Mouse (Mus musculus) intestine, embryonic 15.5 days (tissue): ENCODE data around the gene Tamm41. TPM values are rescaled to one million over a fixed set of nuclear protein-coding genes. Genes with fewer than 3 reads are reported as not detected.

Experiments
- ATAC-seq: fragments of 200-750 bp; cut with Nextera tagmentation; 2 replicates; pipeline ENCODE4 v1.8.0; 2017; ENCODE audit warnings: moderate TSS enrichment, moderate library complexity
- H3K27ac ChIP-seq: fragments of 300-500 bp; sonication (generic); 2 replicates; pipeline ENCODE4 v1.5.1; 2015; ENCODE audit warnings: mild to moderate bottlenecking, inconsistent platforms
- H3K27me3 ChIP-seq: fragments of 300-500 bp; sonication (generic); replicated peaks from 2 replicates; pipeline ENCODE4 v1.6.1; 2015; ENCODE audit warnings: inconsistent platforms
- H3K36me3 ChIP-seq: fragments of 300-500 bp; sonication (generic); 2 replicates; pipeline ENCODE4 v1.6.1; 2015; ENCODE audit warnings: inconsistent platforms
- H3K4me1 ChIP-seq: fragments of 300-500 bp; sonication (generic); replicated peaks from 2 replicates; pipeline ENCODE4 v1.6.1; 2015; ENCODE audit warnings: inconsistent platforms
- H3K4me2 ChIP-seq: fragments of 300-500 bp; sonication (generic); replicated peaks from 2 replicates; pipeline ENCODE4 v1.6.1; 2015; ENCODE audit warnings: mild to moderate bottlenecking, inconsistent platforms
- H3K4me3 ChIP-seq: fragments of 300-500 bp; sonication (generic); replicated peaks from 2 replicates; pipeline ENCODE4 v1.5.1; 2015; ENCODE audit warnings: inconsistent platforms
- H3K9ac ChIP-seq: fragments of 300-500 bp; sonication (generic); 2 replicates; pipeline ENCODE4 v1.6.1; 2015; ENCODE audit warnings: inconsistent platforms
- H3K9me3 ChIP-seq: fragments of 300-500 bp; sonication (generic); 2 replicates; pipeline ENCODE4 v1.6.1; 2016; ENCODE audit warnings: inconsistent platforms
- WGBS: fragments of 180-500 bp; shearing (Covaris S2); methylation state at CpG from one replicate; pipeline ENCODE4 v1.1.7; 2015; 5-methylcytosine and 5-hydroxymethylcytosine counted together
- polyA plus RNA-seq: library from polyadenylated mRNA; unstranded; fragments of >200 nt; fragmentation: Nextera tagmentation; extraction: Ambion mirVana; gene quantifications from 2 replicates; pipeline ENCODE4 v1.2.1, GENCODE M21; 2015

The Tamm41 gene
- polyA plus RNA-seq, 1 experiment from 2014 or later: 60.1 TPM

DNA sequence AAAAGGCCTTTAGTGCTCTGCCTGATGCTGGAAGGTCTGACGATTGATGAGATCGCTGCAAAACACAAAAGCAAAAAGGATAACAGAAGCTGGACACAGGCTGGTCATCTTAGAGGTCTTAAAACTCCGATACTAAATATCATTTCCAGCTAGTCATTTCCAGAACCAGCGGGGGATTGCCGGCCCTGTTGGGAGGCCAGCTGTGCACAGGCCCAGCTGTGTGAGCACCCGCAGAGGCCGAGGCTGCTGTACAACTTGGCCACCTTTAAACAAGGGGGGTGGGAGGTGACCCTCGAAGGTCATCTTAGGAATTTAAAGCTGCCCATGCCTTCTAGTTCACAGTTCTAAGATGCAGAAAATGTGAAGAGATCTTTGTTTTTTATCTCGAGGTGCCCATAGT is 26.9 kb downstream of the Tamm41 start:
- Histone ChIP-seq H3K4me2 (no peak overlapping the region), H3K9ac (no peak overlapping the region), H3K27ac (no peak overlapping the region), H3K9me3 (no peaks in the 10 kb centered on the region), H3K36me3 (peaks cover 24% of the 10 kb centered on the region), H3K4me3 (no peak overlapping the region), H3K27me3 (no peaks in the 10 kb centered on the region), H3K4me1 (peaks cover 4% of the 10 kb centered on the region; the same call in 1 of the 2 replicates)
- 74% methylated on average over 9 of the region's 9 CpGs for WGBS
- ATAC-seq: no peak

- Histone ChIP-seq H3K9ac (no peak overlapping the region), H3K4me3 (no peak overlapping the region), H3K36me3 (peaks cover 20% of the 10 kb centered on the region), H3K27ac (no peak overlapping the region), H3K9me3 (no peaks in the 10 kb centered on the region), H3K27me3 (no peaks in the 10 kb centered on the region), H3K4me2 (no peak overlapping the region), H3K4me1 (peaks cover 4% of the 10 kb centered on the region; the same call in 1 of the 2 replicates)
- no peak for ATAC-seq
- WGBS: 88% methylated on average over 9 of the region's 9 CpGs
These were observed 27.4 kb downstream of the Tamm41 start for GRCm38 (mm10) chr6:115010304-115010703.

DNA sequence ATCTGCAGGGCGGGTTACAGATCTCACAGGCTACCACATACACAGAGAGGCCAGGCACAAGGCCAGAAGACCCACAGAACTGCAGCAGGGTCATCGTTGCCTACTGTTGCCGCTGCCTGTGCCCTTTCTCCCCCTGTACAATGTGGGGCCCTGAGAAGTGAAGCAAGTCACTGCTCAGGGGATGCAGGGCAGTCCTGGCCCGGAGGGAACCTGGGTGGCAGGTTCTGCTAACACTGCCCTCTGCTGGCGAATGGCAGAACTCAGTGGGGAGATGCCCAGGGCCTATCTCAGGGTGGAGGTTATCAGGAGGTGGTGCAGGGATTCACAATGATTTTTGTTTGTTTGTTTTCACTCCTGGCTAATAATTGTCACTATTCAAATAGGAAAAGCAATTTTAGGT is 29.9 kb downstream of the Tamm41 start:
- no peak overlapping the region for H3K4me3 ChIP-seq
- peak; percentile 75 for ATAC-seq
- peaks cover 4% of the 10 kb centered on the region; the same call in 1 of the 2 replicates for H3K4me1 ChIP-seq
- peaks cover 14% of the 10 kb centered on the region for H3K36me3 ChIP-seq
- 32% methylated on average over 5 of the region's 5 CpGs for WGBS
- no peaks in the 10 kb centered on the region for H3K9me3 ChIP-seq
- no peaks in the 10 kb centered on the region for H3K27me3 ChIP-seq
- H3K9ac ChIP-seq: no peak overlapping the region
- H3K4me2 ChIP-seq: no peak overlapping the region
- no peak overlapping the region for H3K27ac ChIP-seq

DNA sequence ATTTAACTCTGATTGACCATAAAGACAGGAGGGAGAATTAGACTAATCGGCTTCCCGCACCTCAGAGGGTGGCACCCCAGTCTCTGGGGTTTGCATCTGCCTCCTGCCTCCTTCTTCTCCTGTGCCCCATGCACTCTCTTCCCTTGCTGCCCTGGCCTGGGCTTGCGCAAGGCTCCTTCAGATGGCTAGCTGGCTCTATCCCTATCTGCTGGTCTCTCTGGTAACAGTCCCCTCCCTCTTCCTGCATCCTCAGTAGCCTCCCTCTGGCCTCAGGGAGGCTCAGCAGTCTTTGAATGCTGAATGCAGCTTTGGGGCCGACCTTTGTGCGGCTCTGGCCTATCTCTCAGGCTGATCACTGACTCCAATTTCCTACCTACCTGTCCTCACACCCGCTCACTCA is 30.7 kb downstream of the Tamm41 start:
- Histone ChIP-seq H3K4me1 (peaks cover 4% of the 10 kb centered on the region; the same call in 1 of the 2 replicates), H3K4me3 (no peak overlapping the region), H3K27ac (no peak overlapping the region), H3K27me3 (no peaks in the 10 kb centered on the region), H3K36me3 (peaks cover 12% of the 10 kb centered on the region), H3K9ac (no peak overlapping the region), H3K9me3 (no peaks in the 10 kb centered on the region), H3K4me2 (no peak overlapping the region)
- peak; percentile 77 for ATAC-seq
- WGBS: 63% methylated on average over 6 of the region's 6 CpGs

DNA sequence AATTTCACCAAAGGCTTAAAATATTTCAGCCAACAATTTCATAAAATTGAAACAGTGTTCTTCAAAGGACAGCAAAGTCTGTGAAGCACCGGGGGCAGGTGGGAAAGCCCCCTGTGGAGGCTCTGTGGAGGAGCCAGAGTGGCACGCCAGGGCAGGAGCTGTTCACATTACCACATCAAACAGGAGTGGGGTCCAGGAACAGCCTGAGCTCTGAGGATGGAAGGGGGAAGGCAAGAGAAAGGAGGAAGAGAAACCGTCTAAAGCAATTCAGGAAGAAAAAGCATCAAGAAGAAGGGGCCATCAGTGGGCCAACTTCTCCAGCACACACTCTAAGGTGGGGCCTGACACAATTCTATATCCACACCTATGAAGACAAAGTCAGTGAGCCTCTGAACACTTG is 31.6 kb downstream of the Tamm41 start:
- no peak for ATAC-seq
- 0 out of 2 replicates have a peak, but pooled peaks cover 4% of the 10 kb centered on the region for H3K36me3 ChIP-seq
- H3K4me2 ChIP-seq: no peak overlapping the region
- H3K9me3 ChIP-seq: no peaks in the 10 kb centered on the region
- H3K9ac ChIP-seq: no peak overlapping the region
- peaks cover 4% of the 10 kb centered on the region; the same call in 1 of the 2 replicates for H3K4me1 ChIP-seq
- WGBS: 72% methylated on average over 3 of the region's 3 CpGs
- no peaks in the 10 kb centered on the region for H3K27me3 ChIP-seq
- H3K4me3 ChIP-seq: no peak overlapping the region
- no peak overlapping the region for H3K27ac ChIP-seq

GRCm38 (mm10) chr6:115005351-115005890 is 32.3 kb downstream of the Tamm41 start:
- Histone ChIP-seq H3K27me3 (no peaks in the 10 kb centered on the region), H3K9ac (no peak overlapping the region), H3K4me1 (peaks cover 4% of the 10 kb centered on the region; the same call in 1 of the 2 replicates), H3K36me3 (0 out of 2 replicates have a peak, but pooled peaks cover 3% of the 10 kb centered on the region), H3K27ac (no peak overlapping the region), H3K4me2 (no peak overlapping the region), H3K9me3 (no peaks in the 10 kb centered on the region), H3K4me3 (no peak overlapping the region)
- no peak for ATAC-seq
- WGBS: 90% methylated on average over 8 of the region's 8 CpGs

- Histone ChIP-seq H3K4me2 (no peak overlapping the region), H3K4me1 (peaks cover 4% of the 10 kb centered on the region; the same call in 1 of the 2 replicates), H3K9me3 (no peaks in the 10 kb centered on the region), H3K36me3 (no peaks in the 10 kb centered on the region), H3K9ac (no peak overlapping the region), H3K27me3 (no peaks in the 10 kb centered on the region), H3K27ac (no peak overlapping the region), H3K4me3 (no peak overlapping the region)
- 89% methylated on average over 8 of the region's 8 CpGs for WGBS
- no peak for ATAC-seq
These were observed 33.0 kb downstream of the Tamm41 start for GRCm38 (mm10) chr6:115004636-115005035.

DNA sequence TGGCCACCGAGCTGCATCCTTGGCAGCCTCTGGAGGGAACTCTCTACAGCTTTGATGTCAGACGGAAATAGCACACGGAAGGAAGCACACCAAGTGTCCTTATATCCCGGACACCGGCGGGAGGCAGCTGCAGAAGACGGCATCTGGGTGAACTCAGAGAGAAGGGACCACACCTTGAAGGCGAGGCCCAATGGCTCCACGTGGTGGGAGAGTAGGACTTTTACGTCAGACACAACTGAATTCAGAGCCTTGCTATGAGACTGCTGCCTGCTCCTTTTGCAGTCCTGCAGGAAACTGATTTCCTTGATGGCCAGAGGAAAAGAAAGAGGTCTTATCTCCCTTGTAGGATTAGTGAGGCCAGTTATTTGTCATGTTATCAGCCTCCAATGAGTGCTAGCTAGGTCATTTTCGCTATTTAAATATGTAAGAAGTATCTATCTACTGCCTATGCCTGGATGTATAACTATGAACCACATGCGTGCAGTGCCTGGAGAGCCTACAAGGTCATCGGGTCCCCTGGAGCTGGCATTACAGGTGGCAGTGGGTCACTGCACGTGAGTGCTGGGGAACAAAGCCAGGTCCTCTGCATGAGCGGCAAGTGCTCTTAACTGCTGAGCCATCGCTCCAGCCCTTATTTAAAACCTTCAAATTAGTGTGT is 39.2 kb downstream of the Tamm41 start:
- peak; percentile 66 for ATAC-seq

DNA sequence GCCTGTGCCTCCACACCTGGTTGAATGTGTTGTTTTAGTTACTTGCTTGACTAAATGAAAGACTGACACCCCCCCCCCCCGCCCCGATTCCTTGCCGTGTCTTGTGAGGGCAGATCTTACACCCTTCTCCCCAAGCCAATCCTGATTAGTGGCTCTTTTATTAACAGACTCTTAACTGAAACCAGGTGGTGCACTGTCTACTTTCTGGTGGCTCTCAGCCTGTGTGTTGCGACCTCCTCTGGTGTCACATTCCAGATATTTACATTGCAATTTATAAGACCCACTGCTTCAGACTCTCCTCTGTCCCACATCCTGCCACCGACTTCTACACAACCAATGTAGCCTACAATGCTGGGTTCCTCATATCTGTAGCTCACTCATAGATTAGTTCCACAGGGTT is 40.2 kb downstream of the Tamm41 start:
- 63% methylated on average over 5 of the region's 5 CpGs for WGBS
- Histone ChIP-seq H3K9me3 (no peaks in the 10 kb centered on the region), H3K36me3 (no peaks in the 10 kb centered on the region), H3K9ac (no peak overlapping the region), H3K27me3 (no peaks in the 10 kb centered on the region), H3K4me3 (no peak overlapping the region), H3K4me1 (0 out of 2 replicates have a peak, but pooled peaks cover 10% of the 10 kb centered on the region), H3K4me2 (no peak overlapping the region), H3K27ac (no peak overlapping the region)
- ATAC-seq: no peak

More for the DNA sequence above, 39.2 kb downstream of the Tamm41 start:
- no peaks in the 10 kb centered on the region for H3K36me3 ChIP-seq
- H3K4me2 ChIP-seq: no peak overlapping the region
- no peaks in the 10 kb centered on the region for H3K27me3 ChIP-seq
- no peak overlapping the region for H3K9ac ChIP-seq
- no peak overlapping the region for H3K4me3 ChIP-seq
- no peaks in the 10 kb centered on the region for H3K9me3 ChIP-seq
- H3K4me1 ChIP-seq: 0 out of 2 replicates have a peak, but pooled peaks cover 10% of the 10 kb centered on the region
- WGBS: 66% methylated on average over 16 of the region's 16 CpGs
- no peak overlapping the region for H3K27ac ChIP-seq

DNA sequence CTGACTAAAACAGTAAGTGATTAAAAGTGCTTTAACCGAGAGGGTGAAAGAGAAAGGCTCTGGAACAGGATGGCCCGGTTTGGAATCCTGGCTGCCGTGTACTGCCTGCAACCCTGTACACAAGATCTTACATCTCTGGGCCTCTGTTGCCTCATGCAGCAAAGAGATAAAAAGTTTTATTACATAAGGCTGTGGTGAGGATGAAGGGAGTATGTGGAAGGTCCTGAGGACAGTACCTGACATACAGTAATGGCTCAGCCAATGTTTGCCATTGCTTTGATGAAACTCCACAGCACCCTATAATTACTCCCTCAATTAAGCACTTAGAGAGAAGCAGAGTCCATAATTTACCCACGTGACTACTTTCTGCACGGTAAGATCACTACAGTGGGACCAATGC is 40.8 kb downstream of the Tamm41 start:
- Histone ChIP-seq H3K27me3 (no peaks in the 10 kb centered on the region), H3K4me1 (0 out of 2 replicates have a peak, but pooled peaks cover 10% of the 10 kb centered on the region), H3K4me3 (no peak overlapping the region), H3K9me3 (no peaks in the 10 kb centered on the region), H3K4me2 (no peak overlapping the region), H3K9ac (no peak overlapping the region), H3K27ac (no peak overlapping the region), H3K36me3 (no peaks in the 10 kb centered on the region)
- WGBS: 53% methylated on average over 5 of the region's 5 CpGs
- ATAC-seq: peak; percentile 54

GRCm38 (mm10) chr6:114994079-114994478 is 43.6 kb downstream of the Tamm41 start:
- H3K9ac ChIP-seq: no peak overlapping the region
- H3K9me3 ChIP-seq: no peaks in the 10 kb centered on the region
- H3K4me1 ChIP-seq: 0 out of 2 replicates have a peak, but pooled peaks cover 10% of the 10 kb centered on the region
- H3K27ac ChIP-seq: no peak overlapping the region
- no peaks in the 10 kb centered on the region for H3K27me3 ChIP-seq
- H3K36me3 ChIP-seq: no peaks in the 10 kb centered on the region
- H3K4me2 ChIP-seq: no peak overlapping the region
- 87% methylated on average over 5 of the region's 5 CpGs for WGBS
- ATAC-seq: no peak
- H3K4me3 ChIP-seq: no peak overlapping the region

DNA sequence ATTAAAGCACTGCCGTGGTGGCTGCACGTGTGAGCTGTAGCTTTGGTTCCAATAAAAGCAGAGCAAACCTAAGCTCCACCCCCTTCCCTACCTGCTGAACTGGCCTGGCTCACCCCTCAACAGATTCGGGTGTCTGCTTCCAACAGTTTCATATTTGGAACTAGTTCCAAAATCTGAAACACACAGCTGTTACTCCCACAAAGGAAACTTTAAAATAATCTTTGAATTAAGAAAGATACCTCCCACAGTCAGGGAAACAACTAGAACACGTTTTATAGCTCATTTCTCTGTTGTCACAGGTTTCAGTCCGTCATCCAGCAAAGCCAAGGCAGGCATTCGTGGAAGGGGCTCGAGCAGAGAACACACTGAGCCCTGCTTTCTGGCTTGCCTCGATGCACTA is 44.0 kb downstream of the Tamm41 start:
- no peak overlapping the region for H3K4me2 ChIP-seq
- no peaks in the 10 kb centered on the region for H3K36me3 ChIP-seq
- ATAC-seq: no peak
- WGBS: 70% methylated on average over 8 of the region's 8 CpGs
- no peak overlapping the region for H3K4me3 ChIP-seq
- no peak overlapping the region for H3K27ac ChIP-seq
- no peaks in the 10 kb centered on the region for H3K9me3 ChIP-seq
- H3K9ac ChIP-seq: no peak overlapping the region
- H3K27me3 ChIP-seq: no peaks in the 10 kb centered on the region
- H3K4me1 ChIP-seq: 0 out of 2 replicates have a peak, but pooled peaks cover 8% of the 10 kb centered on the region

GRCm38 (mm10) chr6:114991909-114992308 is 45.8 kb downstream of the Tamm41 start:
- Histone ChIP-seq H3K4me1 (0 out of 2 replicates have a peak, but pooled peaks cover 4% of the 10 kb centered on the region), H3K9ac (no peak overlapping the region), H3K36me3 (no peaks in the 10 kb centered on the region), H3K4me2 (no peak overlapping the region), H3K27me3 (no peaks in the 10 kb centered on the region), H3K4me3 (no peak overlapping the region), H3K9me3 (no peaks in the 10 kb centered on the region), H3K27ac (no peak overlapping the region)
- WGBS: 87% methylated on average over 4 of the region's 4 CpGs
- no peak for ATAC-seq
